Comparison of ENCODE assay signal across 13 mouse cellular contexts in the genomic region with DNA sequence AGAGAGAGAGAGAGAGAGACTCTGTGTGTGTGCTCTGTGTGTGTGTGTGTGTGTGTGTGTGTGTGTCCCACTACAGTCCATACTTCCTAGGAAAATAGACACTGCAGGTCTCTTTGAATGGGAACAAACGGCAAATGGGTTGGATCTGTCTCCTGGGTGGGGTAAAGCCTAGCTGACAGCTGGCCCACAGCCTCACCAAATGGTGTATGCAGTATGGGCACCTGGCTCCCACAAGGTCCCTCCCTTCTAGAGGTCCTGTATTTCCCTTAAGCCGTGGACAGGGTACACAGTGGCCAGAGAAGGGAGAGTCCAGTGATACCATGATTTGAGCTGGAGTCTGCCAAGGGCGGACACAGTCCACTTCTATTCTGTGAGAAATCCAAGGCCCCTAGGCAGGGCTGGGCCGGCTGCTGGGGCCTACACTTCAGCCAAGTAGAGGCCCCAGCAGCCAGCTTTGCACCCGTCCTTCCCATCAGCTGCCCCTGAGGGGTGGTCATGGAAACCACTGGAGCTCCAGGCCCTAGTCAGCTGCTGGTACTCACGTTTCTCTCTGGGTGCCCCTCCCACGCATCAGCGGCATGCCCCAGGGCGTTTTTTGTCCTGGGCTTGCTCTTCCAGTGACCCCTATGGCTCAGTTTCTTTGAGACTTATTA. TPM values are rescaled to one million over a fixed set of nuclear protein-coding genes. Genes with fewer than 3 reads are reported as not detected.
DNase-seq lines count a peak whose midpoint lies in the region; ATAC-seq lines count a peak whose summit lies in the region.
"Had no signal": no experiment of that assay in that cellular context is flagged by ENCODE, and none has a peak within 500 bp of the region (broad histone marks: within the 10 kb centered on the region; RNA-seq: fewer than 3 reads in every experiment).

No protein-coding gene starts in this region.

- ATAC-seq in heart, embryonic 16.5 days (replicated peaks; ENCODE audit: extremely low read depth, insufficient read depth, low FRiP score) = no peak
- peak; percentile 63 for ATAC-seq in limb, embryonic 13.5 days (ENCODE audit: low FRiP score, low read depth)

- H3K27me3 ChIP-seq in heart, embryonic 16.5 days (ENCODE audit: control insufficient read depth, insufficient read depth, low read length) = no peaks in the 10 kb centered on the region
- H3K27me3 ChIP-seq in forebrain, embryonic 10.5 days (ENCODE audit: poor library complexity, severe bottlenecking) = peaks cover 24% of the 10 kb centered on the region; the same call in 1 of the 2 replicates
- no peaks in the 10 kb centered on the region for H3K27me3 ChIP-seq in limb, embryonic 13.5 days

- no peak overlapping the region for H3K4me2 ChIP-seq in heart, embryonic 16.5 days (ENCODE audit: low read depth, low read length)
- H3K4me2 ChIP-seq in limb, embryonic 13.5 days (replicated peaks) = no peak overlapping the region

- no peak for DNase-seq in heart, postnatal 25 days (ENCODE audit: low spot score)
- peak; percentile 30 for DNase-seq in ES-CJ7 (ENCODE audit: low read depth, low spot score)
- DNase-seq in forebrain, embryonic 10.5 days (ENCODE audit: extremely low spot score, low spot score) = no peak
- no peak for DNase-seq in spleen, adult 12 weeks (ENCODE audit: low spot score)
- DNase-seq in urinary bladder, postnatal 25 days (ENCODE audit: low spot score) = no peak
- DNase-seq in layer of hippocampus, adult 11-12 months (ENCODE audit: low spot score) = no peak
- DNase-seq: adrenal gland, adult 2 months; heart, adult 2 months had no signal

- 0 out of 2 replicates have a peak overlapping the region, but pooled peaks have one; percentile 14 for H3K9ac ChIP-seq in heart, embryonic 16.5 days (ENCODE audit: low read length)
- no peak overlapping the region for H3K9ac ChIP-seq in limb, embryonic 13.5 days

- WGBS in heart, embryonic 16.5 days = 50% methylated on average over 9 of the region's 9 CpGs
- 47% methylated on average over 9 of the region's 9 CpGs for WGBS in forebrain, embryonic 10.5 days
- 29% methylated on average over 9 of the region's 9 CpGs for WGBS in limb, embryonic 13.5 days

- no peaks in the 10 kb centered on the region for H3K36me3 ChIP-seq in heart, embryonic 16.5 days (ENCODE audit: control insufficient read depth, insufficient read depth)
- H3K36me3 ChIP-seq in forebrain, embryonic 10.5 days (replicated peaks) = no peaks in the 10 kb centered on the region
- H3K36me3 ChIP-seq in limb, embryonic 13.5 days = no peaks in the 10 kb centered on the region

- no peak overlapping the region for H3K27ac ChIP-seq in heart, embryonic 16.5 days (ENCODE audit: low read length)
- H3K27ac ChIP-seq in forebrain, embryonic 10.5 days = peak overlapping the region; percentile 80
- H3K27ac ChIP-seq in limb, embryonic 13.5 days = peak overlapping the region; percentile 63; the same call in 1 of the 2 replicates
- H3K27ac ChIP-seq: heart, adult 2 months had no signal

- intact Hi-C loops in heart, postnatal 25 days (cut with DNase I) = no loop called here

- H3K4me3 ChIP-seq in heart, embryonic 16.5 days (ENCODE audit: low read length) = no peak overlapping the region
- no peak overlapping the region for H3K4me3 ChIP-seq in forebrain, embryonic 10.5 days
- no peak overlapping the region for H3K4me3 ChIP-seq in limb, embryonic 13.5 days
- H3K4me3 ChIP-seq: heart, adult 2 months had no signal

- no peaks in the 10 kb centered on the region for H3K9me3 ChIP-seq in heart, embryonic 16.5 days (replicated peaks; ENCODE audit: control insufficient read depth, low read length)
- no peaks in the 10 kb centered on the region for H3K9me3 ChIP-seq in forebrain, embryonic 10.5 days
- no peaks in the 10 kb centered on the region for H3K9me3 ChIP-seq in limb, embryonic 13.5 days

- peaks cover 28% of the 10 kb centered on the region for H3K4me1 ChIP-seq in heart, embryonic 16.5 days (ENCODE audit: control insufficient read depth, insufficient read depth, low read length)
- H3K4me1 ChIP-seq in forebrain, embryonic 10.5 days = peaks cover 53% of the 10 kb centered on the region
- peaks cover 27% of the 10 kb centered on the region for H3K4me1 ChIP-seq in limb, embryonic 13.5 days

RNA-seq across cellular contexts. Expression of a gene that starts 24.9 kb away (rescaled TPM):
- 17.9 and 21.8 TPM in 2 replicates for polyA plus RNA-seq in heart, embryonic 16.5 days (2015; fragmentation: Nextera tagmentation; extraction: Ambion mirVana)
- total RNA-seq in heart, postnatal 25 days (2021) = 10 to 100 TPM; 27.5 to 32.3 TPM
- 25.4 and 26.7 TPM in 2 replicates for polyA plus RNA-seq in forebrain, embryonic 10.5 days (2016; fragmentation: Nextera tagmentation; extraction: Ambion mirVana)
- 13.7 and 15.5 TPM in 2 replicates for polyA plus RNA-seq in limb, embryonic 13.5 days (2015; fragmentation: Nextera tagmentation; extraction: Ambion mirVana)

RNA-seq across cellular contexts. Expression of a gene that starts 38.4 kb away (rescaled TPM):
- polyA plus RNA-seq in heart, embryonic 16.5 days (2015; fragmentation: Nextera tagmentation; extraction: Ambion mirVana) = 188 and 216 TPM in 2 replicates
- total RNA-seq in heart, postnatal 25 days (2021) = 100 to 1,000 TPM; 149 to 179 TPM
- 89.9 and 96.4 TPM in 2 replicates for polyA plus RNA-seq in forebrain, embryonic 10.5 days (2016; fragmentation: Nextera tagmentation; extraction: Ambion mirVana)
- polyA plus RNA-seq in limb, embryonic 13.5 days (2015; fragmentation: Nextera tagmentation; extraction: Ambion mirVana) = 103 and 105 TPM in 2 replicates

RNA-seq across cellular contexts. Expression of a gene that starts 45.1 kb away (rescaled TPM):
- not detected in 2 replicates for polyA plus RNA-seq in heart, embryonic 16.5 days (2015; fragmentation: Nextera tagmentation; extraction: Ambion mirVana)
- total RNA-seq in heart, postnatal 25 days (2021) = not detected
- not detected in 2 replicates for polyA plus RNA-seq in forebrain, embryonic 10.5 days (2016; fragmentation: Nextera tagmentation; extraction: Ambion mirVana)
- not detected in 2 replicates for polyA plus RNA-seq in limb, embryonic 13.5 days (2015; fragmentation: Nextera tagmentation; extraction: Ambion mirVana)
- total RNA-seq: adrenal gland, adult 2 months; common myeloid progenitor, adult 5-6 weeks; heart, adult 2 months; left cerebral cortex, adult 18-20 months; megakaryocyte-erythroid progenitor cell, adult 5-6 weeks had no signal
- polyA plus RNA-seq: adrenal gland, adult 2 months; heart, adult 2 months had no signal
